Mouse (Mus musculus) lung, adult 2 months (tissue): Measurements from ENCODE around the gene Rplp2.

Source experiments
- CTCF ChIP-seq: fragments of 200-500 bp; IDR thresholded peaks from 2 replicates; pipeline ENCODE4 v1.5.1; 2011; ENCODE audit warnings: mild to moderate bottlenecking, low read length, control low read depth; ENCODE audit not compliant: insufficient read depth
- POLR2A ChIP-seq: fragments of 200-500 bp; IDR thresholded peaks from 2 replicates; pipeline ENCODE4 v1.6.1; 2011; ENCODE audit warnings: low read depth, mild to moderate bottlenecking, control low read depth, low read length, borderline replicate concordance; ENCODE audit errors: extremely low read depth

- no peak for TF ChIP-seq CTCF
- TF ChIP-seq POLR2A: no peak
Measured at GRCm38 (mm10) chr7:141457236-141457635, 10.1 kb downstream of the Rplp2 start.
